Mouse (Mus musculus) embryo, embryonic 11.5 days (tissue): ENCODE results near the gene Lhx6.

Experiments
- DNase-seq: peaks from one replicate; pipeline ENCODE4 v3.0.0-alpha.2; 2012; ENCODE audit warnings: low read depth, low spot score

Gene Lhx6

DNA sequence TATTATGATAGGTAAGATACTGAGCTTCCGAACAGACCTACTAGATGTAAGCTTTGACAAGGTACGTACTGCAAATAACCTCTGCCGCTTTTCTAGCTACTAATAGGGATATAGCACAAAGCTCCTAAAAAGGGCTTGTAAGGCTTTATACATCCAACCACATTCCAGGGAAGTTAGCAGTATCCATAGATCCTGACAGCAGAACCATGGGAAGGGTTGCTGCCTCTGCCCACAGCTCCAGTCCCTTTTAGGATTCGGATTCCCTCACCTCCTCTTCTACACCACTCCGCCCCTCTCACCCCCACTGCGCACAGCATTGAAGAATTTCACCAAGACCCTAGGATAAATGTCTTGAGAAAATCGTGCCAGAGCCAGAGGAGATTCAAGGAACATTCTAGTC is 11.9 kb downstream of the Lhx6 start:
- DNase-seq: no peak

DNA sequence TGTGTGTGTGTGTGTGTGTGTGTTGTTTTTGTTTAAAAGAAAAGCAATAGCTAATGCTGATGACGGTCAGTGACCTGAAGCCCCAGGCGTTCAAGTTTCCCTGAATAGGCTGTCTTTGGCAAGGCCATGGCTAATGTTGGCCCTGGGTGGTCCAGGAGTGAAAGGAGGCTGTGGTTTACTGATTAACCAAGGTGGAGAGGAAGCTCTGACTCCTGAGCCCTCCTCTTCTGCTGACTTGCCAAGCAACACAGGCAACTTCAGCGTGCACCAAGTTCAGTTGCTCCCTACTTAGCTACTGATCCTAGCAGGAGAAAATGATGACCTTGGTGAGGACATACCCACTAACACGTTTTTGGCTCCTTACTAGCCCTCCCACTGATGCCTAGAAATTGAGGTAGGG is 12.5 kb downstream of the Lhx6 start:
- no peak for DNase-seq

DNA sequence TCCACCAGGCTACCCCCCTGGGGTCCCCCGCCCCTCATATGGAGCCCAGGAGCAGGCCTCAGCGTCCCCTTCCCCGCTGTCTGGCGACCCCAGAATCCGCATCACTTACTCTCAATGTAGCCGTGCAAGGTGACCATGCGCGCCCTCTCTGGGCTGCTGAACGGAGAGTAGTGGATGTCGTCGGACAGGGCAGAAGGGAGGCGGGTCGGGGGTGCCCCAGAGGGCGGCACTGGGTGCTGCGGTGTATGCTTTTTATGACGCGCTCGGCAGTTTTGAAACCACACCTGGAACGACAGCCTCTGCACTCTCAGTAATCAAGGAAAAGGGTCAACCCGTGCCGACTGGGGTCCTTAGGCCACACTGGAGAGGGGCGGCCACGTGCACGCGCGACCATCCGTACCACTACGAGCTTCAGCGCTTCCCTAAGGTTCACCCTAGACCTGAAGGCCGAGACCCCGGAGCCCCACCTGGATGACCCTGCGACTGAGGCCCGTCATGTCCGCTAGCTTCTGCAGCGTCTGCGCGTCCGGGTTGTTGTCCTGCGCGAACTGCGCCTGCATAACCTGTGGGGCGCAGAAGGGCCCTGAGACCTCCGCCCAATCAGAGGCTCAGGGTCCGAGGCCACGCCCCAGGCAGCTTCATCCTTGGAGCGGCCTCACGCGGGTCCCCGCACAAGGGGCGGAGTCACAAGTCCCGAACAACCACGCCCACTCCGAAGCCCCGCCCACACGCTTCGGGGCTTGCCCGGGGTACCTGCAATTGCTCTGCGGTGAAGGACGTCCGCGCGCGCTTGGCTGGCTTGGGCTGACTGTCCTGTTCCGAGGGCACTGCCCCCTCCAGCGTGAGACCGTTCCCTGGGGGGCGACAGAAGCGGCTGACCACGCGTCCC is 14.1 kb downstream of the Lhx6 start:
- peak; percentile 73 for DNase-seq

DNA sequence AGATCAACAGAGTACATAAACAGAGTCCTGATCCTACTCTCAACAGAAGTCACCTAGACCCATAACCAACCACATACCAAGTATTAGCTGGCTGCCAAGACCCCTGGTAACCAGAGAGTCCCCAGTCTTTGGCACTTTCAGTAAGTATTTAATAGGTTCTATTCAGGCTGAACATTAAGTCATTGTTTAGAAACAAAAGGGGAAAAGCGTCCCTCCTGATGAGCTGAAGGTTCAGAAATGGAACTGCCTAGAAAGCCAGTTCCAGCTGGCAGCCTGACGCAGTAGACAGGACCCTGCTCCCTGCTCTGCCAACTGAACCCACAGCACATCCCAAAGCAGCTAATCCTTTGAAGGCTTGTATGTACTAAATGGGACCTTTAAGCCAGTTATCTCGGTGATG is 16.0 kb downstream of the Lhx6 start:
- no peak for DNase-seq

DNA sequence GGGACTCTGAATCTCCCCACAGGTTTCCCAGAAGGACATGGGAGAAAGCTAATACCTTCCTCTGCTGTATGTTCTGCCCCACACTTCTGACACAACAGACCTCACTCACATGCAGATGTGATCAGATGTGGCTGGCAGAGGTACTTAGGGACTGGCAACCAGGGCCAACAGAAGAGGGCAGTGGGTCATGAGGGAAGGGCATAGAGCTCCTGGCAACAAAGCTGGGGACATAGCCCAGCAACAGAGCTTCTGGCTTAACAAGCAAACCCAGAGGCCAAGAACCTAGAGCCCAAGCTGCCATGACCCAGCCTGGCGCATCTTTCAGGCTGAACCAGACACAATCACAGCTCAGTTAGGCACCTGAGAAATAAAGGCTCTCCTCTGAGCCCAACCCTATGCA is 20.2 kb downstream of the Lhx6 start:
- no peak for DNase-seq

DNA sequence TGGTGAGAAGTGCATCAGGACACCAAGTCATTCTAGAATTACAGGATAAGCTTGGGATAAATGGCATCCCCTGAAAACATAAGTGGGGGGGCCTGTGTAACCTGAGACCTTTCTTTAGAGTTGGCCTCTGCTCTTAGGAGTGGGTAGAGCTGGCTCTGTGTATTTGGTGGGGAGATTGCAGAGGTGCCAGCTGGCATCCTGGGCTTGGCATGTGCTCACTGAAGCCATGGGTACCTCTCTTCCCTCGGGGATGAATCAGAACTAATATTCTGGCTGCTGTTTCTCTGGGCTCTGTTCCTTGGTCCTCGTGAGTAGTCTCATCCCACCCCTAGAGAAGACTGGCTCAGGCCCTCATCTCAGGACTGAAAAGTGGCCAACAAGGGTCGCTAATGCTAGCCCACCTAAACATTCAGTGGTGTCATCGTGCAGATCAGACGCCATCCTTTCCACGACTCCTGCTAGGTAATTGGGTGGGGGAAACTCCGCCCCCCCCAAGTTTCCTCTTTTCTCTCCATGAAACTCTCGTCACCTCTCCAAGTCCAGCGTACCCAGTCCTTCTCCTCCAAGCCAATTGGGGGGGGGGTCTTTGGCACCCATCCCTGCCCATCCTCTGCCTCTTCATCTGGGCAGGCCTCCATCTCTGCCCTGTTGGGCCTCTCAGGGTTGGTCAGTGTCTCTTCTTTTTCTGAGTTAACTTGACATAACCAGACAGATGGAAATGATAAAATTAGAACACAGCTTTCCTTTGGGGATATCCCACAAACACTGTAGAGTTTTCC is 22.2 kb downstream of the Lhx6 start:
- DNase-seq: no peak

DNA sequence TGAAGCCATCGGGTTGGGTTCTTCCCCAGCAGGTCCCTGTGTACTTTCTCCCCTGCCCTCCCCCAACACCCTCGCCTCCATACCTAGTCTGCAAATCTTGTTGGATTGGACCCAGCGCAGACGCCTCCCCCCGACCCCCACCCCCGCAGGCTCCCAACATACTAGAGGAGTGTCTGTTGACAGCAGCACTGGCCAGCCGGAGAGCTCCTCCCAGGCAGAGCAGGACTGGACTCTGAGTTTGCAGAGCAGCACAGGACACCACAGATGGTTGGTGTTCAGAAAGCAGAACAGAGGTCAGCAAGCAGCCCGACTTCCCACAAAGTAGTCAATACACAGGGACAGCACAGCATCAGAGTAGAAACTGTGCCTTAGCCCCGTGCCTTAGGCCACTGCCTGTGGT is 23.8 kb downstream of the Lhx6 start:
- no peak for DNase-seq

DNA sequence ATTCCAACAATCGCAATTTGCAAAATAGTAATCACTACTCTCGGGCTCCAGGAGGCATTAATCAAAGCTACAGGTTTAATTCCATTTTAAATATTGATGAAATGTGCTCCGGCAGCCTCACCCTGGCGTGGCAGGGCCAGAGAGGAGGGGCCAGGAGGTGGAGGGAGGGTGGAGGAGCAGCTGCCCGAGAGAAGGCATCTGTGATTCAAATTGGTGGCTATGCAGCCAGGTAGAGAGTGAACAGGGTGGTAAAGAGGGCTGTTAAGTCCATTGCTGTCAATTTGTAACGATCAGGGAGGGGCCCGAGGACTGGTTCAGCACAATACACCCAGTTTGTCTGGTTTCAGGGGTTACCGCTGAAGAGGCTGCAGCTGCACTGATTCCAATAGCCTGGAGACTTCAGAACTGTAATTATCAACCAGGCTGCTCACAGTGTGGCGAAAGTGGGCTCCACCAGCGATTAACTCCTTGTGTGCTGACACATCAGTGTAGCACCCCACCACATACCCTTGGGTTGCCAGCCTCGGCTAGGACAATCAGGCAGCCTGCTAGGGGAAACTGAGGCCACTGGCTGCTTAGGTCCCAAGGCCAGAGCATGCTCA is 27.9 kb downstream of the Lhx6 start:
- DNase-seq: no peak

DNA sequence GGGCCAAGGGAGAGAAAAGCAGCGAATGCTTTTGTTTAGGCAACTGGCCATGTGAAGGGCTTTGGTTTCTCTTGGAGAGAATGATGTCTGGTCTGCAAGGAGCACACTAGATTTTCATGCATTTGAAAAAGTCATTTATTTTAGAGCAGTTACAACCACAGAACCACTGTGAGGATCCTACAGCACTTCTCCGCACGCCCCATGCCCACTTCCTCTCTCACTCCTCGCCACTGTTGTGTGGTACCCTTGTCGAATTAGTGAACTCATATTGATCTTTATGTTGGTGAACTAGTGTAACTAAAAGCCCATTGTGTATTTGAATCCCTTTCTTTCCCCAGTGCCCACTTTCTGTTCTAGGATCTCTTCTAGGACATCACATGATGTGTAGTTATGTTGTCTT is 30.0 kb downstream of the Lhx6 start:
- no peak for DNase-seq

DNA sequence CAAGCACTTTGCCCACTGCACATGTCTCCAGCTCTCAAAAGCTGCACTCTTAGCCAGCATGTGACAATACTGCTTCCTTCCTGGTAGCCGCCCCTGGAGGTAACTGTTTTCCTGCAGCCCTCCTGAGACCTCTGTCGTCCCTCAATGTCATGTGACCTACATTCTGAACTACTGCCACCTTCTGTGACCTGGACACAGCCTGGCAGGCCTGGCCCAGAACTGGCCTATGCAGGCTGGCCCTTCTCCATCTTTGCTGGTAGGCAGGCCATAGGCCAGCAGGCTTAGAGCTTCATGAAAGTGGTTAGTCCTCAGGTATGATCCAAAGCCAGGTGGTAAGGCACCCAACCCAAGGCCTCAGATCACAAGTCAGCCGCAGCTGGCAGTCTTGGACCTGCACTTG is 31.4 kb downstream of the Lhx6 start:
- DNase-seq: no peak

DNA sequence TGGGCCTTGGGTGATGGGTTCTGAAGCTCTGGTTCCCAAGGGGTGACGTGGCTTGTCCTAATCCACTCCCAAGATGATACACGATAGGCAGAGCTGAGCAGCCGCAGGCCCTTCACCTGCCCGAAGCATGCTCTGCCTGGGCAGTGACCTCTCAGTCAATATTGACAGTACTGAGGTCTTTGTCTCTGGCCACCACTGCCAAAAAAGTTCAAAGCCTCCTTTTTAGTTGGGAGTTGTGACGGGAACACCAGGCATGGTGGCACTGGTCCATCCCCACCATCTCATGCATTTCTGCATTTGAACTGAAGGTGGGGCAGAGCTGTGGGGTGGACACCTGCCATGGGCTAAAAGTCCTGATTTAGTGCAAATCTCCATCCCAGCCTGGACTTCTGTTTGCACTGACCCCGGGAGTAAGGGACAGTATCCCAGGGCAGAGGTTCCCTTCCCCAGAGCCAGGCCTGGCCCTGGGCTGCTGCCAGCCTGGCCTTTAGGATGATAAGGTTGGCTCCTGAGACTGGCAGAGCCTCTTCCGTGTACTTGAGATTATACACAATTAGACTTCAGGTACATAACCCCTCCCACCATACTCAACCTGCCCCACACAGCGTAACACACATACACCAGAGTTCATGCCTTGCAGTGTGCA is 33.4 kb downstream of the Lhx6 start:
- no peak for DNase-seq

DNA sequence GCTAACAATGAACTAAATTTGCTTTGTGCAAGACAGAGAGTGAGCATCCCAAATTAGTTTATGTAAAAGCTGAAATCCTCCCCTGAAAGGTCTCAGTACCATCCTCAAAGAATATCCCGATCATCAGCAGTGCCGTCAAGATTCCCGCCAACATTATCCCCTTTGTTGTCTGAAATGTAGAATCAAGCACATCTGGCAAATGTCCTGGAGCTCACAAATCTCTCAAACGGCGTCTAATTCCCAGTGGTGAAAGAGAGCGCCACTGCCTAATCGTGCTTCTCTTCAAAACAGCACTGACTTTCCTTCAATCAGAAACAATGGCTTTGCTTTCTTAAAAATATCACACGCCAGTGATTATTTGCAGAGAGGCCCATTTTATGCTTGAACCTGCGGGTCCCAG is 38.1 kb downstream of the Lhx6 start:
- no peak for DNase-seq

DNA sequence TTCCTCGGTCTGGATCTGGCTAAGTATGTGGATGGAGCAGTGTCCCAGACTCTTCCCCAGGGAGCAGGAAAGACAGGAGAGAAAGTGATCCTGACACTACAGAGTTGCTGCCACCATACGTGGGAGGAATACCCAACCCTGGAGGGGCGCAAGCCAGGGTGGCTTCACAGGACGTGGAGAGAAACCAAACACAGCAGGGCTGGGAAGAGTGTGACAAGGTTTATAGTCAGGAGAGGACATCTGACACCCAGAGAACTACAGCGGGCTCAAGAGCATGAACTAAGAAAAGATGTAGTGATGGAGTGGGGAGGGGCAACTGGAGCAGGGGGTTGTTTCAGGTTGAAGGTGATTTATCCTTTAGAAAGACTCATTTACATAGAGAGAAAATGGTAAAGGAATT is 43.8 kb downstream of the Lhx6 start:
- DNase-seq: no peak

DNA sequence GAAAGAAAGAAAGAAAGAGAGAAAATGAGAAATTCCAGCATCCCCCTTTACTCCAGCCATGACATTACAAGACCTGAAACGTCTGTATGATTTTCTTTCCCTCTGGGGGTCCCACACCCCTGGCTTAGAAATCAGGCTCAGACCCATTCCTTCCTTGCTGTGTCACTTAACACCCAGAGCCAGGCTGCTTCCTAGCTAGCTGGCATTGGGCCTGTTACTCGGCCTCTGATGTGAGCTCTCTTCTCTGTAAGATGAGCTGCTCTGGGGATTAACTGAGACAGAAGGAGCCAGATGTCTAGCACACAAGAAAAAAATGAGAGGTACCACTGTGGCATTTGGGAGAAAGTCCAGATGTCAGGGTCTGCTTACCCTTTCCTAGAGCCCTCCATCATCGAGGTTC is 49.0 kb downstream of the Lhx6 start:
- no peak for DNase-seq

DNA sequence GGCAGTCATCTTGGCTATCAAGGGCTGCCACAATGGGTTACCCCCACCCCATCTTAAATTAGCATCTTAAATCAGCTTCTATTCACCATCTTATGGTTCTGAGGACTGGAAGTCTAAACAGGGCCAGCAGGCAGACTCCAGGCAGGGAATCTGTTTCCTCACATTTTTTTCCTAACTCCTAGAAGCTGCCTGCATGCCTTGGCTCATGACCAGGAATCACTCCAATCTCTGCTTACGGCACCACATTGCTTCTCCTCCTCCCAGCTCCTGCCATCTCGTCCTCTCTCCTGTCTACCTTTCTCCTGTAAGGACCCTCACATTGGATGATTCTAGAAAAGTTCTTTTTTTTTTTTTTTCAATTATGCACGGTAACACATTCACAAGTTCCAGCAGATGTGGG is 52.0 kb downstream of the Lhx6 start:
- no peak for DNase-seq

DNA sequence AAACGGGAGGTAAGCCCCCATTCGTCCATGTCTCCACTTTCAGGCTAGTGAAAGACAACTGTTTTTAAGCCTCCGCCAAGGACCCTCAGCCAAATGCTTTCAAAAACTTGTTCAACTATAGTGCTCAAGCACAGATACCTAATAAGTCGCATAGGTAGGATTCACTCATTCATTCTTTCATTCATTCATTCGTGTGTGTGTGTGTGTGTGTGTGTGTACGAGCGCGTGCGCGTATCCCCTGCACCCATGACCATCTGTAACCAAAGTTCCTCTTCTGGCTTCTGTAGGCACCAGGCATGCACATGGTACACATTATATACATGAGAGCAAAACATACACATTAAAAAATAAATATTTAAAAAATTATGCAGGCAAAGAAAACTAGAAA is 55.6 kb downstream of the Lhx6 start:
- DNase-seq: no peak

DNA sequence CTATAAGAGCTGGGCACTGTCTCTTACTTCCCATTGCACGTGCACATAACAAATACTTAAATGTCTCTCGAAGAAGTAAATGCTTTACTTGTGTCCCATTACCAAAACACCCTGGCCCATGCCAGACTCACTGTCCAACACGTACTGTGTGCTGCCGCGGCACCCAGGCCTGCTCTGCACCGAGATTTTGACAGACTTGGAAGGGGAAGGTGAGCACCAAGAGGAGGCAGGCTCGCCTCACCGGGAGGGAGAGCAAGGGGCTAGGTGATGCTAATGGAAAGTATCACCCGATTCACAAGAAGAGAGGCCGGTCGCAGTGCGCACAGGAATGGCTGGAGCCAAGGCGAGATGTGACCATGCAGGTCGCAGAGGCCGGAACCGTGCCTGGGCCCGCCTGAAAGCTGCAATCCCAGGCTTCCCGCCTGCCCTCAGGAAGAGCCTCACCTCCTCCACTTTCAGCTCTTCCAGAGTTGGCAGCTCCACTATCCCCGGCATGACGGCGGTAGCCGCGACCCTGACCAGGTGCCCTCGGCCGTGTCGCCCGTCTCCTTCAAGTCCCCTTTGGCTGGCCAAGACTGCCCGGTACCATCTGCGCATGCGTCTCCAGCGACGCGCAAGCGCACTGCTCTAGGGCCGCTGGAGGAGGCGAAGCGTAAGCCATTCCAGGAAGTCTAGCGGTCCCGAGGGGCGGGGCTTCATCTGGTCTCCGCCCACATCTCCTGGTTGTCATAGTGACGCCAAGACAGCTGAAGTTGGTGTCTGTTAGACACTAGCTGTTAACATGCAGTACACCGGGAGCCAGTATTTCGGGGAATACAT is 56.3 kb downstream of the Lhx6 start, which contains the start of the genes Ndufa8 and Morn5:
Ndufa8 (minus strand) TSS at position 659 of the 819 bp plus-strand sequence.
Morn5 (plus strand) TSS at position 711 of the 819 bp plus-strand sequence.
- peak; percentile 98 for DNase-seq

DNA sequence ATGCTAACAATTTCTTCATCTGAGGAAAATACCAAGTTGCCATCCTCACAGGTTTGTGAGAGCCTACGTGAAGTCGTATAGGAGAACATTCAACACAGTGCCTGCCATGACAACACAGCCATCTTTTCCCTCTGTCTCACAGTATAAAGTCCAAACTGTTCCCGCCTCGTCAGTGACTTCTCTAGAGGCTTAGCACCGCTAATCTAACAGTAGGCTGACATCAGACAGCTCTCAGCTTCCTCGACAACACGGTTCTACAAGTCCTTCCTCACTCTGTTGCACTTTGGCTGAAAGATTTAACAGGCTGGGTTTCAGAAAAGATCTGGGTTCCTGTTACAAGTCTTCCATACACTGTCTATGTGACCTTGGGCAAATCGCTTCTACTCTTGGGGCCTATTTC is 57.0 kb downstream of the Lhx6 start:
- no peak for DNase-seq

DNA sequence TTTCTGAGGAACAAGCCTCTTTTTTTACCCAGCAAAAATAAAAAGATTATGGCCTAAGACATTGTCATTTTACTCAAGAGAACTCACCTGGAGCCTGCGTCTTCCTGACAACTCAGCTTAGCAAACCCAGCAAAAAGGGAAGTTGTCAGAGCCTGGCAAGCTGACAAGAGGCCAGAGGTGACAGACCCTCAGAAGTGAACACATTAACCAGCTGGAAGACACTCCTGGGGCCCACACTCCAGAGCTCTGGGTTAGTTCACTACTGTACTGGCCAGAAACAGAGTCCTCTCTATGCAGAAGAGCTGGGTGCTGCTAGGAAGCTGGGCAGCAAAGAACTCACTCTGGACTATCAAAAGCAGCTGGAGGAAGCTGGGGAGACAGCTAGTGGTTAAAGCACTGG is 64.3 kb downstream of the Lhx6 start:
- no peak for DNase-seq

DNA sequence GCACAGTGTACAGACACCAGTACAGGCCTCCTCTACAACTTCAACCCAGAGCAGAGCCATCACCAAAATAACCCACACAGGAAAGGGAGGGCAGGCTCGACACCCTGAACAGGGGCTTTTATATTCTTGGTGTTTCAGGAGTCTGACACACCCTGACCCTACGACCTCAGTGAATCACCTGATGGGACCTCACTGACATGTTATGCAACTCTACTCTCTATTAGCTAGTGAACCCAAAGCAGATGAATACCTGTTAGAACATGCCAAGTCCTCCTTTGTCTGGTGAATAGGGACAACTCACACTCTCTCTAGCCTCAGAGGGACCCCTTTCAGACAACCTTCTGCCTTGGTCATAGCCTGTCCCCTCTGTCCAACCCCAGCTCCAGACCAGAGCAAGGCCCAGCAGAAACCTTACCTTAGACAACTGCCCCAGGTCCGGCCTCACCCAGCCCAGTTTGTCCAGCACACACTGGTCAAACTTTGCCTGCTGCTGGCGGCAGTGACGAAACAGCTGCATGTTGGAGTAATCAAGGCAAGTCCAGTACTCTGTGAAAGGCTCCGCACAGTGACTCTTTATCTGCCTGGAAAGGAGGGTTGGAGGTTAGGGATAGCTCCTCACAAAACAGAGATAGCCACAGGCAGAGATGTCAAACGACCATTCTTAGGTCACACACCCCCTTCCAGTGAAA is 65.8 kb downstream of the Lhx6 start:
- no peak for DNase-seq
